Mouse (Mus musculus) hindlimb bud, embryonic 11.5 days (tissue): ENCODE measurements around the gene Vmn2r46.
"Not testable (repeated sequence)": the region's sequence is repeated elsewhere in the genome, so short reads cannot be mapped to it uniquely, and the experiment has no call there.

ENCODE experiments used
- DNase-seq: peaks from one replicate; pipeline ENCODE4 v3.0.0-alpha.2; 2012; ENCODE audit warnings: low read depth, low spot score; ENCODE audit errors: extremely low spot score

Gene Vmn2r46

GRCm38 (mm10) chr7:9770471-9770870 is at the start of gene Vmn2r46:
Vmn2r46 (minus strand) TSS chr7:9770571.
- not testable (repeated sequence) for DNase-seq
